Mouse (Mus musculus) lung, embryonic 14.5 days (tissue): ENCODE results near the gene Olfr403. TPM values are rescaled to one million over a fixed set of nuclear protein-coding genes. Genes with fewer than 3 reads are reported as not detected.
"Not testable (repeated sequence)": the region's sequence is repeated elsewhere in the genome, so short reads cannot be mapped to it uniquely, and the experiment has no call there.

Experiments used
- ATAC-seq: fragments of 200-750 bp; cut with Nextera tagmentation; 2 replicates; pipeline ENCODE4 v1.8.0; 2017; ENCODE audit warnings: mild to moderate bottlenecking, moderate TSS enrichment, moderate library complexity; ENCODE audit not compliant: insufficient read depth
- DNase-seq: peaks from one replicate; pipeline ENCODE4 v3.0.0-alpha.2; 2015
- H3K27ac ChIP-seq: fragments of 300-500 bp; sonication (generic); 2 replicates; pipeline ENCODE4 v1.5.1; 2014; ENCODE audit warnings: low read depth, mild to moderate bottlenecking, moderate library complexity
- H3K27me3 ChIP-seq: fragments of 300-500 bp; sonication (generic); 2 replicates; pipeline ENCODE4 v1.6.1; 2014; ENCODE audit warnings: low read length, control low read depth; ENCODE audit not compliant: insufficient read depth
- H3K36me3 ChIP-seq: fragments of 300-500 bp; sonication (generic); 2 replicates; pipeline ENCODE4 v1.6.1; 2014; ENCODE audit warnings: control low read depth; ENCODE audit not compliant: insufficient read depth
- H3K4me1 ChIP-seq: fragments of 300-500 bp; sonication (generic); 2 replicates; pipeline ENCODE4 v1.6.1; 2014; ENCODE audit warnings: antibody characterized with exemption, control low read depth; ENCODE audit not compliant: insufficient read depth
- H3K4me2 ChIP-seq: fragments of 300-500 bp; sonication (generic); 2 replicates; pipeline ENCODE4 v1.6.1; 2014; ENCODE audit warnings: mild to moderate bottlenecking
- H3K4me3 ChIP-seq: fragments of 300-500 bp; sonication (generic); 2 replicates; pipeline ENCODE4 v1.5.1; 2014; ENCODE audit warnings: low read depth, low read length
- H3K9ac ChIP-seq: fragments of 300-500 bp; sonication (generic); 2 replicates; pipeline ENCODE4 v1.6.1; 2014
- H3K9me3 ChIP-seq: fragments of 300-500 bp; sonication (generic); 2 replicates; pipeline ENCODE4 v1.6.1; 2016; ENCODE audit warnings: low read depth, low read length, control low read depth
- CTCF ChIP-seq: IDR thresholded peaks from 2 replicates; pipeline ENCODE4 v1.5.1; 2016; ENCODE audit warnings: antibody characterized with exemption, low read depth
- WGBS: fragments of 180-500 bp; shearing (Covaris S2); extraction: QIAGEN DNeasy Blood & Tissue Kit; methylation state at CpG from one replicate; pipeline ENCODE4 v1.1.7; 2014; 5-methylcytosine and 5-hydroxymethylcytosine counted together
- polyA plus RNA-seq: library from polyadenylated mRNA; unstranded; fragments of >200 nt; fragmentation: Nextera tagmentation; extraction: Ambion mirVana; gene quantifications from 2 replicates; pipeline ENCODE4 v1.2.1, GENCODE M21; 2014

Olfr403 gene
- polyA plus RNA-seq = not detected in 2 replicates

DNA sequence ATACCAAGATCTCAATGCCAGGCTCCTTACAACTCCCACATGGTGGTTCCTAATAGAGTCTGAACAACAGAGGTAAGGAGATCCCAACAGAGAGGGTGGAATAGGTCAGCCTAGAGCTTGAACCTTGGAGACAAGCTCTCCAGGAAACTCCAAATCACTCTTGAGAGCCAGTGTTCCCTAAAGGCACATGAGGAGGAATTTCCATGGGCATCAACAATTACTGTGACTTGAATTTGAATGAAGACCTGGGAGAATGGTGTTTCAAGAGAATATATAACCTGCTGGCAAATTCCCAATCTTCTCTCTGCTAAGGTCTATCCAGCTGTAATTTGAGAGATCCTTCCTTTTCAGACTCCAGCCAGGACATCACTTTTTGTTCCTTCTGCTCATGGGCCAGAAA, at the start of gene Olfr403:
Olfr403 (plus strand) TSS at position 301 of the 400 bp plus-strand sequence.
- Histone ChIP-seq H3K4me2 (no peak within 1 kb of the TSS), H3K9ac (no peak within 1 kb of the TSS), H3K27ac (no peak within 1 kb of the TSS), H3K4me3 (no peak within 1 kb of the TSS), H3K9me3 (no peaks in the 10 kb centered on the region), H3K36me3 (no peaks in the 10 kb centered on the region), H3K27me3 (no peaks in the 10 kb centered on the region), H3K4me1 (no peaks in the 10 kb centered on the region)
- ATAC-seq (no peak), DNase-seq (no peak)
- no peak for TF ChIP-seq CTCF

DNA sequence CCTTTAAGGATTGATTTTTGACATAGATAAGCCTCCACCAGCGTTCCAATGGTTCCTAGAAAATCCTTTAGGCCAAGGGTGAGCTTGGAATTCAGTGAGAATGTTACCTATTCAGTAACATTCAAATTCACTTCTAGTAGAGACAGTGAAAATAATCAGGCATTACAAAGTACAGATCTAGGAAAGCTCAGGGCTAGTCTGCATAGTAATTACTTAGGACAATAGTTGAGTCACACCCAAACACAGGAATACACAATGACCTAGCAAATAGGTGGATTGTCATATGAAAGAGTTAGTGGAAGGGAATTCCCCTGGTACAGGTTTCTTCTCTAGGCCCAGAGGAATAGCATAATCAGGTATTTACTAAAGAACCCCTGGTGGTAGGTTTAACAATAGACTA, 46.0 kb upstream of the Olfr403 start:
- not testable (repeated sequence) for H3K9ac ChIP-seq, H3K27ac ChIP-seq, H3K36me3 ChIP-seq, H3K4me2 ChIP-seq, ATAC-seq, H3K9me3 ChIP-seq, H3K27me3 ChIP-seq, DNase-seq, H3K4me1 ChIP-seq, H3K4me3 ChIP-seq
- 19% methylated on average over 1 of the region's 1 CpGs for WGBS

DNA sequence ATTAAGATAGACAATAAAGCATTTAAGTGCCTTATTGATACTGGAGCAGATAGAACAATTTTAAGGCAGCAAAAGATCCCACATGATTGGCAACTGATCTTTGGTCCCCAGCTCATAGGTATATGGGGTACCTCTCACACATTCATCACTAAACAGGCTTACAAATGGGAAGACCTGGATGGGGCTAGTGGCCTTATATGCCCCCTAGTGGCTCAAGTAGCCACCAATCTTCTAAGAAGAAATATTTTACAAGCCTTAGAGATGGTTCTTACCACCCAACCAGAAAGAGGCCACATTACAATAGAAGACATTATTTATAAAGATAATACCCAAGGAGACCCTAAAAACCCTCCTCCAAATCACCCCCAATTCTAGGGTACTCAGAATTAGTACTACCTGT, 40.2 kb upstream of the Olfr403 start:
- Histone ChIP-seq H3K27ac (no peak overlapping the region), H3K9ac (no peak overlapping the region), H3K36me3 (no peaks in the 10 kb centered on the region), H3K4me2 (no peak overlapping the region), H3K4me3 (no peak overlapping the region), H3K27me3 (no peaks in the 10 kb centered on the region), H3K9me3 (no peaks in the 10 kb centered on the region), H3K4me1 (no peaks in the 10 kb centered on the region)
- TF ChIP-seq CTCF = no peak
- ATAC-seq (no peak), DNase-seq (no peak)

DNA sequence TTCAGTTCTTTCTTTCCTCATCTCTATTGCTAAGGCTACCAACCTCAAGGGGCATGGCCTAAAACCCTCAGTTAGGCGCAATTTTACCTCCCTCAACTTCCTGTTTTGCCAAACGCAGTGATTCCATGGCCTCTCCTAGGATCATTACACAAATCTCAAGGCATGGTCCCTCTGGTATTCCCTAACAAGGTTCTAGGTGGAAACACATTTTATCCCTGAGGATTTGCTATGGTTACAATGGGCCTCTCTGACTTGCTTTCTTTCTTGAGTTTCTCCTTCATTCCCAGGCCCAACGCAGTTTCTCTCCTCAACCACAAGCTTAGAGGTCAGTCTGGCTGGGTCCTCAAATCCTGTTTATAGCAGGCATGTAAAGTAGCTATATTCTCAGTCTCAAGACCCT, 32.8 kb upstream of the Olfr403 start, which contains the start of gene Olfr402:
Olfr402 (plus strand) TSS at position 301 of the 400 bp plus-strand sequence.
- 59% methylated on average over 3 of the region's 3 CpGs for WGBS
- ATAC-seq = no peak
- no peak within 1 kb of the TSS for H3K4me2 ChIP-seq

DNA sequence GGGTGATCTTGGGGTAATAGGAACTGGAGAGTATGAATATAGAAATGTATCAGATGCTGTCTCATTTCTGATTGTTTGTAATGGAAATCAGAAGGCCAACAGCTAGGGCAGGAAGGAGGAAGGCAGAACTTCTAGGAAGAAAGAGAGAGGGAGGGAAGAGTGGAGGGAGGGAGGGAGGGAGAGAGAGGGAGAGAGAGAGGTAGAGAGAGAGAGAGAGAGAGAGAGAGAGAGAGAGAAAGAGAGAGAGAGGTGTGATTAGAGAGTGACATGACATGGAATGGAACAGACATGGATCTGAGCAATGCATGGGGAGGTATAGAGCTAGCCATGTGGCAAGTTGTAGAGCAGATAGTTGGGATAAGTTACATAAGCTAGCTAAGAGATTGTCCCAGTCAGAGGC, 17.3 kb upstream of the Olfr403 start:
- Histone ChIP-seq H3K4me3 (no peak overlapping the region), H3K36me3 (no peaks in the 10 kb centered on the region), H3K9me3 (no peaks in the 10 kb centered on the region), H3K4me2 (no peak overlapping the region), H3K27ac (no peak overlapping the region), H3K27me3 (no peaks in the 10 kb centered on the region), H3K4me1 (no peaks in the 10 kb centered on the region), H3K9ac (no peak overlapping the region)
- ATAC-seq = no peak
- TF ChIP-seq CTCF = no peak
- DNase-seq = no peak

More for the DNA sequence above, 32.8 kb upstream of the Olfr403 start, which contains the start of gene Olfr402:
- H3K4me3 ChIP-seq = no peak within 1 kb of the TSS
- no peaks in the 10 kb centered on the region for H3K27me3 ChIP-seq
- no peaks in the 10 kb centered on the region for H3K36me3 ChIP-seq
- no peaks in the 10 kb centered on the region for H3K4me1 ChIP-seq
- no peak within 1 kb of the TSS for H3K9ac ChIP-seq
- no peaks in the 10 kb centered on the region for H3K9me3 ChIP-seq
- no peak for TF ChIP-seq CTCF
- no peak within 1 kb of the TSS for H3K27ac ChIP-seq
- DNase-seq = no peak

DNA sequence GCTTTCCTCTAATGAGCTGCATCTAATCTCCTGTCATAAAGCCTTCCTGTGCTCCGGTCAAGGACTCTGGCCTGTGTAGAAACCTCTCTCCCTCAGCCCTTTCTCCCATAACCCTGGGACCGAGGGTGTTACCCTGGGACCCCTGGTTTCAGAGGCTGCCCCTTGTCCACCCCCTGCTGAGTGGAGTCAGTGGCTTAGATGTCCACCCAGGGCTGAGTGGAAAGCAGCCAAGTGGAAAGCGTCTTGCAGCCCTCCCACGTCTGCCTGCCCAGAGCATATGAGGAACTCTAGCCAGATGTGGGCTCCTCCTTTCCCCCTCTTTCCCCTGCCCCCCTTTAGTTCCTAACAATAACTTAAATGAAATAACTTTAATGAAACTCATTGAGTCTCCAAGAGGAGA, 2.9 kb upstream of the Olfr403 start:
- Histone ChIP-seq H3K27me3 (no peaks in the 10 kb centered on the region), H3K4me2 (no peak overlapping the region), H3K4me3 (no peak overlapping the region), H3K9me3 (0 out of 2 replicates have a peak, but pooled peaks cover 2% of the 10 kb centered on the region), H3K9ac (no peak overlapping the region), H3K36me3 (no peaks in the 10 kb centered on the region), H3K4me1 (no peaks in the 10 kb centered on the region), H3K27ac (no peak overlapping the region)
- no peak for DNase-seq
- WGBS = 67% methylated on average over 4 of the region's 4 CpGs
- TF ChIP-seq CTCF = no peak
- no peak for ATAC-seq

DNA sequence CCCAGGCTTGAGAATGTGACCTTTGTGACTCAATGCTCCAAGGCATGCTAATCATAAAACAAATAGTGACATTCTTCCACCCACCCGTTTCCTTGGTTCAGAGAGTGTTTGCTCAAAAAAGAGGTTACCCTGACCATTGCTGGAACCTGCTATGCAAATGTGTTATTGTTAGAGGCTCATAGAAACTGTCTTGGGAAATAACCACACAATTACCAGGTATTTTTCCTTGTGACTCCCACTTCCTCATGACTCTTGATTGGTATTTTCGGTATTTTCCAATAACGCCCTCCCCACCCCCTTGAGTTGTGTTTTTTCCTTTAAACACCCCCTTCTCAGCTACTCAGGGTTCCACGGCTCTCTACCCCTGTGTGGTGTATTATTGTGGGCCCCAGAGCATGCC, 2.3 kb upstream of the Olfr403 start:
- no peaks in the 10 kb centered on the region for H3K9me3 ChIP-seq
- no peaks in the 10 kb centered on the region for H3K27me3 ChIP-seq
- TF ChIP-seq CTCF = no peak
- no peak for DNase-seq
- WGBS = 69% methylated on average over 4 of the region's 4 CpGs
- H3K4me2 ChIP-seq = no peak overlapping the region
- no peak for ATAC-seq
- no peak overlapping the region for H3K27ac ChIP-seq
- no peaks in the 10 kb centered on the region for H3K36me3 ChIP-seq
- H3K4me3 ChIP-seq = no peak overlapping the region
- H3K9ac ChIP-seq = no peak overlapping the region
- no peaks in the 10 kb centered on the region for H3K4me1 ChIP-seq

DNA sequence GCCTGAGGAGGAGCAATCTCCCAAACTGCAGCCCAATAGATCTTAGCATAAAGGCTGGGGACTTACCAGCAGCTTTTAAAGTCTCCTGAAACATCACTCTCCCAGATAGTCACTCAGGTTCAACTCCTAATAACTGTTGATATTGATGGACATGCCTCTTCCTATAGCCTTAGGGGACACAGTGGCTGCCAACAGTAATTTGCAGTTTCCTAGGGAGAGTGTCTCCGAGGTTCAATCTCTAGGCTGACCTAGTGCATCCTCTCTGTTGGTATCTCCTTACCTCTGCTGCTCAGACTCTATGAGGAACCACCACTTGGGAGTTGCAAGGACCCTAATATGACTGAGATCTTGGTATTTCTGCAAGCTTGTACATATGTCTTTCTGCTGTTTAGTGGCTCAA, 25.2 kb downstream of the Olfr403 start, which contains the start of gene Olfr43:
Olfr43 (minus strand) TSS at position 101 of the 400 bp plus-strand sequence.
- Histone ChIP-seq H3K36me3 (no peaks in the 10 kb centered on the region), H3K9ac (no peak within 1 kb of the TSS), H3K27ac (no peak within 1 kb of the TSS), H3K9me3 (no peaks in the 10 kb centered on the region), H3K4me1 (no peaks in the 10 kb centered on the region), H3K4me3 (no peak within 1 kb of the TSS), H3K27me3 (no peaks in the 10 kb centered on the region), H3K4me2 (no peak within 1 kb of the TSS)
- TF ChIP-seq CTCF = no peak
- WGBS = 18% methylated on average over 1 of the region's 1 CpGs
- no peak for ATAC-seq
- no peak for DNase-seq
